ENCODE assay signal across 8 mouse cellular contexts in the genomic region with DNA sequence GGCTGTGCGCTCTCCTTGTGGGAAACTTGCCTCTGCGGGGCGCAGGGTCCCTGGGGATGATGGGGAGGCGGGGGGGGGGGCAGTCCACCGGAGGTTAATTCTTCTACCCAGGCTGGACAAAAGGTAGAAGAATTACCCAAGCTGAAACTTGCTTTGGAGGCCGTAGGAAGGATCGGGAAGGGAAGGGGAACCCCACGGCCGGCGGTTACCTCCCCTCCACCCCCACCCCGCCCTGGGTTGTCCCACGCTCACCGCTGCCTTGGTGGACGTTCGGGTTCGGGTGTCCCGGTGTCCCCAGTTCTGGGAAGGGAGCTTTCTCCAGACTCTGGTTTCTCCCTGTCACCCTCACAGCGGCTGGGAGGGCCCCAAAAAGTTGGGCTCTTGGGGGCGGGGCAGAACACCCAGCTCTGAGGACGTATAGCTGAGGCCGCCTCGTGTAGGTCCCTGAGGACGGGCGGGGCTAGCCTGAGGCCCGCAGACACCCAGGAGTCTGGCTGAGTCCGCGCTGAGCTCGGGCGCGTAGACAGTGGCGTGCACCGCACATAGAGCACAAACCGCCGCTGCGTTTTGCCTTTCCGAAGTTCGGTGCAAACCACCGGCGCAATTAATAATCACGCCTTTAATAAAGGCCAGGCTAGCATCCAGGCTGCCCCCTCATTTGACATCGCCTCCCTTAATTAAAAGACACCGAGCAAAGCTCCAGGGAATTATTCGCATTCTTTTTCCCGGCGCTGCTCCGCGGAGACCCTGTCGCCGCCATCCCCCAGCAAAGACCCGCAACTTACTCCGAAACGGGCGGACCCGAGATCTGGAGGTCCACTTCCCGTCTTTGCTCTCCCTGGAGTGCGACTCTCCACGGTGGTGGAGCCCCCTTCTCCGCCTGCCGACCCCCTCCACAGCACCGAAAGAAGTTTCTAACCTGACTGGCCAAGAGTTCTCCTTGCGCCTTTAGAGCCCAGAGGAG. TPM values are rescaled to one million over a fixed set of nuclear protein-coding genes. Genes with fewer than 3 reads are reported as not detected.
DNase-seq lines count a peak whose midpoint lies in the region; ATAC-seq lines count a peak whose summit lies in the region.

No protein-coding gene starts in this region.

- ATAC-seq in forebrain, embryonic 12.5 days (ENCODE audit: low FRiP score): no peak
- no peak for ATAC-seq in midbrain, embryonic 12.5 days (ENCODE audit: low FRiP score, low read depth)

- peaks cover 99% of the 10 kb centered on the region for H3K27me3 ChIP-seq in forebrain, embryonic 12.5 days
- peaks cover 86% of the 10 kb centered on the region for H3K27me3 ChIP-seq in midbrain, embryonic 12.5 days

- peak overlapping the region; percentile 51; the same call in 1 of the 2 replicates for H3K27ac ChIP-seq in forebrain, embryonic 12.5 days
- H3K27ac ChIP-seq in midbrain, embryonic 12.5 days (replicated peaks): peak overlapping the region; percentile 78

- H3K36me3 ChIP-seq in forebrain, embryonic 12.5 days (replicated peaks): no peaks in the 10 kb centered on the region
- no peaks in the 10 kb centered on the region for H3K36me3 ChIP-seq in midbrain, embryonic 12.5 days

- no peaks in the 10 kb centered on the region for H3K9me3 ChIP-seq in forebrain, embryonic 12.5 days
- H3K9me3 ChIP-seq in midbrain, embryonic 12.5 days: no peaks in the 10 kb centered on the region

- H3K4me3 ChIP-seq in forebrain, embryonic 12.5 days (replicated peaks): peak overlapping the region; percentile 66
- peak overlapping the region; percentile 66 for H3K4me3 ChIP-seq in midbrain, embryonic 12.5 days

- peak; percentile 36 for DNase-seq in kidney, postnatal 10 days
- no peak for DNase-seq in kidney, adult 8-10 months
- DNase-seq in MN1 (ENCODE audit: low spot score): peak; percentile 15
- peak; percentile 39 to 48 for DNase-seq in kidney, postnatal 4 days
- no peak for DNase-seq in urinary bladder, postnatal 14 days (ENCODE audit: low spot score)
- no peak for DNase-seq in gastrocnemius, adult 8-10 months (ENCODE audit: low spot score in 2 of 2)

- under 1% methylated on average over 61 of the region's 61 CpGs for WGBS in forebrain, embryonic 12.5 days
- WGBS in midbrain, embryonic 12.5 days: under 1% methylated on average over 61 of the region's 61 CpGs

- H3K4me2 ChIP-seq in forebrain, embryonic 12.5 days: peak overlapping the region; percentile 91
- peak overlapping the region; percentile 98 for H3K4me2 ChIP-seq in midbrain, embryonic 12.5 days (replicated peaks)

- peaks cover 66% of the 10 kb centered on the region for H3K4me1 ChIP-seq in forebrain, embryonic 12.5 days
- peaks cover 61% of the 10 kb centered on the region for H3K4me1 ChIP-seq in midbrain, embryonic 12.5 days

- peak overlapping the region; percentile 74 for H3K9ac ChIP-seq in forebrain, embryonic 12.5 days
- H3K9ac ChIP-seq in midbrain, embryonic 12.5 days (replicated peaks): peak overlapping the region; percentile 73

RNA-seq across cellular contexts. Expression of gene Ntng2, which starts 1.4 kb away (rescaled TPM):
- polyA plus RNA-seq in forebrain, embryonic 12.5 days (2016; fragmentation: Nextera tagmentation; extraction: Ambion mirVana): 3.0 and 3.8 TPM in 2 replicates
- polyA plus RNA-seq in midbrain, embryonic 12.5 days (2016; fragmentation: Nextera tagmentation; extraction: Ambion mirVana): 6.3 TPM in 2 replicates
- 10 to 100 TPM; 16.7 to 30.4 (median 26.0) TPM for total RNA-seq in gastrocnemius, adult 8-10 months (2022)

Comparison
In these comparisons a context has a peak if more than half of its experiments do, and no peak if none do; other contexts are left out.
1. DNase-seq: peak in kidney, postnatal 10 days (single experiment), MN1 (single experiment) and kidney, postnatal 4 days (2 of 2); none in kidney, adult 8-10 months (0 of 2), urinary bladder, postnatal 14 days (single experiment) and gastrocnemius, adult 8-10 months (0 of 2).